Mouse (Mus musculus) CD8-positive naive resting alpha-beta T cell, adult 2 months (primary cell): ENCODE results near the gene Sdhaf4.

Source experiments
- DNase-seq, 2 experiments: peaks; one replicate each; pipeline ENCODE4 v3.0.0; 2022; ENCODE audit warnings: low read depth in 2 of 2, low spot score in 2 of 2

Sdhaf4 gene

GRCm38 (mm10) chr1:23955539-23955938 lies 49.9 kb downstream of the Sdhaf4 start:
- no peak for DNase-seq

- no peak for DNase-seq
These were observed 51.5 kb downstream of the Sdhaf4 start for GRCm38 (mm10) chr1:23953921-23954320.

GRCm38 (mm10) chr1:23948778-23949699 lies 56.4 kb downstream of the Sdhaf4 start:
- DNase-seq, result no peak

GRCm38 (mm10) chr1:23948290-23948689 lies 57.2 kb downstream of the Sdhaf4 start:
- no peak for DNase-seq
